Mouse (Mus musculus) ovary, postnatal 10 days (tissue): Measurements from ENCODE around the gene Nup205.

Source experiments
- DNase-seq: peaks from one replicate; pipeline ENCODE4 v3.0.0; 2022; ENCODE audit warnings: low spot score

Nup205 gene

DNA sequence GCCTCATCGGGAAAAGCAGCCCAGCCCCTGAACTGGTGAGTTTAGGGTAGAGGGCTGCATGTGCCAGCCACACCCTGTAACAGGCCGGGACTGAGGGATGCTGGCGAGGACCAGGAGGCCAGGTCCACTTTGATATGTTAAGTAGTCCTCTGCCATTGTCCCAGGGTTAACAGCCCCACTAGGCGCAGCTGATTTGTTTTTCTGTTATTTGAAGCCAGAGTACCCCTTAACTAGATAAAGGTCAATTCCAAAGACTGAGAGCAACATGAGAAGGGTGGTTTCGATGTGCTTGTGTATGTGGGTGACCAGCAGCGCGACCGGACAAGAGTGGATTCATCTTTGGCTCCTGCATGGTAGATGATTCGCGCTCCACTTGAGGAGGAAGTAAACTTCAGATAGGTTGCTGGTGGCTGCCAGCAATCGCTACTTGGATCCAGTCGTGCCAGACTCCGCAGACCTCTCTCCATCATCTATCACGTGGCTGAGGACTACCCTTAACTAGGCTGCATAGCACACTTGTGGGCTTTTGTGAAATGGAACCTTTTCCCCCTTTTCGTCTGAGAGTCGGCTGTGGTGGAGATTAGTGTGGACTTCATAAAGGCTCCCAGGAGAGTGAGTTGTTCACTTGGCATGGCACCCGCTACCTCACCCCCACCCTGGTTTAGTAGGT is 74.7 kb downstream of the Nup205 start:
- no peak for DNase-seq

DNA sequence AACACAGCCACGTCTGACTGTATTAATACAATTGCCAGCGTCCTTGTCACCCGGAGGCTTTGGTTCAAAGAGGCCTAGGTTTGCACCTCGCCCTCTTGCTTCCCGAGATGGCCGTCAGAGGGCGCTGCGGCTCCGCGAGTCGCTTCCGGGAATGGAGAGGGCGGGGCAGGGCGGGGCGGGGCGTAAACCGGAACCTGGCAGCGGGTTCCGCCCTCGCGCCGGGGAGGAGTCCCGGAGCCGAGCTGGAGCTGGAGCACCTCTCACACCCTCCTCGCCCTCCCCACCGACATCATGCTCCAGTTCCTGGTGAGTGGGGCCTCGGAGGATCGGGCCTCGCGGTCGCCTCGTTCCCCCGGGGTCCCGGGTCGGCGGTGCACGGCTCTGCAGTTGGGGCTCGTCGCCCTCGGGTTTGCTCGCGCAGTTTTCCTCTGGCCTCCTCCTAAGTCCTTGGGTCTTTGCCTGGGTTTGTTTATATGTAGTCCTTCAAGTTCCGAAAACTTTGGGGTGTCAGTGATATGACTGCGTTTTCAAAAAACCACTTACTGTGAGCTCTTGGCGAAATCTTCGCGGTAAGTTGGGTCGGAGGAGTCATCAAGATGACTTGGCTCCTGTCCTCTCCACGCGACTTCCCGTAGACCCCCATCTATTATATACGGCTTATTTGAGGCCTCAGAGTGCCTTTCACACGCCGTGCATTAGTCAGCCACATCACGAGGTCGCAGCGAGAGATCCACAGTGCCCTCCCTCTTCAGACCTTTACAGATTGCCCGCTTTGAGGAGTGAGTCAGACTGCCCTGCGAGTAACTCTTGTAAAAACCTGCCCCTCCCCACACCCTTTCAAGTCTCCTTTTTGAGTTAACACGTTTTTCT is 75.5 kb downstream of the Nup205 start:
- peak; percentile 82 for DNase-seq

DNA sequence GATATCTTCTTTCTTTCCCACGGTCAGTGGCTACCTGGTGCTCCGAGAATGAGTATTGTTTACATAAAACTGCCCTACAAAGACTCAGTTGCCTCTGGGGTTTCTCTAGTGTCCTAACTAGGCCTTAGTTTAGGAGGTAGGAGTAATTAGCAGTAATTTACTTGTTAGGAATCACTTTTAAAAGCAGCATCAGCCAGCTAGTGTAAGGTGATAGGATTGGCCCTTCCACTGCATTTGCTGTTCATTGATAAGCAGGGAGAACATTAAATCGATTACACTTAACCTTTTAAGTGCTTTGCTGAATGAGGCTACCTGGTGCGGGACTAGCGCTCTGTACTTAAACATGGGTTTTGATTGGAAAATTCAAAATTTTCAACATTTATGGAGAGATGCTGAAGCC is 76.3 kb downstream of the Nup205 start:
- no peak for DNase-seq

DNA sequence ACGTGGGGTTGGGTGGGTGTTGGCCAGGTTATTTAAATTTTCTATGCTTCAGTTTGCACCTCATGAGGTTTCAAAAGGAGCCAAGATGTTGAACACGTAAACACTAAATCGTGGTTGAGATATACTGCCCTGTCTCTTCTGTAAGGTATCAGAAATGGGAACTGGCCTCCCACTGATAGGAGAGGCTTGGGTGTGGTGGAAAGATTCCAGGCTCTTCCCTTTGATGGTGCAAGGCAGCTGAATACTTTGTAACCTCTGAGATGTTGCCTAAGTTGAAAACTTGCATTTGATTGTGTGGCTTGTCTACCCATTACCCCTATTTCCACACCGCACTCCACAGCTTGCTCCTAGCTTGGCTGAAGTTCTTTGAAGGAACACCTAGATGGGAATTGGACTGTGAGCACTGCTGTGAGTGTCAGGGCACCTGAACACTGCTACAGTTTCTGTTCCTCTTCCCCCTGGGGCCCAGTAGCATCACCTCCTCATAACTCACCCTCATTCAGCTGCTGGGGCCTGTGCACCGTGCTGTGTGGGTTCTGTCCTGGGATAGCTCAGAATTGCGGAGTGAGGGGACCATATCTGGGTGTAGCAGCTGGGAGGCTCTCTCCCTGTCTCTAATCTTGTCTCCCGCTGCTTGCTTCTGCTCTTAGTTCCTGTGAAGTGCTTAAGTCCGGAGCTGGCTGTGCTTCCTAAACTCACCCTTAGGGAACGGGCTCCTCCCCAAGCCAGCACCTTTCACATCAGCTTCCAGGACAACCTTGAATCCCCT is 77.1 kb downstream of the Nup205 start:
- DNase-seq: no peak

DNA sequence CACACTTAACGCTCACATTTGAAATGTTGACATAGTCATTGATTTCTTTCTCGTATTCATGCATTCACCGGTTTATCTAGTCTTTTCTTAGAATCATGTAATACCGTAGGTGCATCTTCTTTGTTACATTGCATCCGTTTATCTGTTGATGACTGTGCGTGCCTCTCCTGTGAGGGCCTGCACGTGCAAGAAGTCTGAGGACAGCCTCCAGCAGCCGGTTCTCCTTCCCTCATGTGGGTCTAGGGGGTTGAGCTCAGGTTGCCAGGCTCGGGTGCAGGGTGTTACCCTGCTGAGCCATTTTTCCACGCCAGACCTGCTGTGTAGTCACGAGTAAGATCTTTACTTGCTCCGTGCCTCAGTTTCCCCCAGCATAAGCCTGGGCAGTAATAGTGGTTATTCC is 77.8 kb downstream of the Nup205 start:
- no peak for DNase-seq

DNA sequence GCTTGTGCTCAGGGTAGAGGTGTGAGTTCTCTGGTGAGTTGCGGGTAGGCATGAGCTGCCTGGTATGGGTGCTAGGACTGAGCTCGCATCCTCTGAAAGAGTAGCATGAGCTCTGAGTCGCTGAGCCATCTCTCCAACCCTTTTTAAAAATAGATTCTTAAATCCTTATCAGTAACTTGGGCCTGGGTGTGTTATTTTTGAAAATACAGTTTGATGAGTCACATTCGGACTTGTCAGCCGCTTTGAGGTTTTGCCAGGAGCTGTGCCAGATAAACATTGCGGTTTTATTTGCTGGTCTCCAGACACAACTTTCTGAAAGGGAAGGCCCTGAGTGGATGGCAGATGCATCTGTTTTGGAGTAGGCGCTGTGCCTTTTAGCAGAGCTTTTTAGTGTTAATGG is 79.5 kb downstream of the Nup205 start:
- no peak for DNase-seq

DNA sequence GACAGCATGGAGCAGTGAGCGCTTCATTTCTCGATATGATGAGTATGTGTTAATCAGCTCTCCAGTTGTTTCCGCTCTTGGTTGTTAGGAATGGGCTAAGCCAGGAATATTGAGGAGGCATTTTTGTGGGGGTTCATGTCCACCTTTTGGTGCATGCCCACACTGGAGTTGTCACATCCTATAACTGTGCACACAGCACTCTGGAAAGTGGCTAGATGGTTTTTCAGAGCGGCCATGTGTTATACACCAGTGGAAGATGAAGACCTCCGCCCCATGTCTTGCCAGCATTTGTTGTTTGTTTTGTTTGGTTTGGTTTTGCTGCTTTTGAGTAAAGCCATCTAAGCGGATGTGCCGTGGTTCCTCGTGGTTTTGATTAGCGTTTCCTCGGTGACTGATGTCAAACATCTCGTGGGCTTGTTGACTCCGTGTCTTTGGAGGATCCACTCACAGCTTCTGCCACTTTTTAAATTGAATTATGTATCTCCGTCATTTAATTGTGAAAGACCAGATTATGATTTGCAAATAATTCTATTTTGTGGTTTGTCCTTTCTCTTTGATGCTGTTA is 80.5 kb downstream of the Nup205 start:
- DNase-seq: no peak

DNA sequence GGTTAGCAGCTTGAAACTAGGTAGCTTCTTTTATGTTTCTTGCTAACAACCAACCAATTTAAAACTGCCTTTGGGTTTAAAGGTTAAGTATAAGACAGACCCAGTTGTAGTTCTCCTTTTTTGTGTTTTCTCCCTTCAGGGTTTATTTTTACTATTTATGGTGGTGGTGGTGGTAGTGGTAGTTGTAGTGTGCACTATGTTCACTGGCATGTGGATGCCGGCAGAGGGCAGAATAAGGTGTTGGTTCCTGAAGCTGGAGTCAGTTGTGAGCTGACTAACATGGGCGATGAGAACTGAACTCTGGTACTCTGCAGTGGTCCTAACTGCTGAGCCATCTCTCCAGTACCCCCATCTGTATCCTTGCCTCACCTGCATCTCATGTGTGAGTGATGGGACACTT is 81.7 kb downstream of the Nup205 start:
- no peak for DNase-seq

DNA sequence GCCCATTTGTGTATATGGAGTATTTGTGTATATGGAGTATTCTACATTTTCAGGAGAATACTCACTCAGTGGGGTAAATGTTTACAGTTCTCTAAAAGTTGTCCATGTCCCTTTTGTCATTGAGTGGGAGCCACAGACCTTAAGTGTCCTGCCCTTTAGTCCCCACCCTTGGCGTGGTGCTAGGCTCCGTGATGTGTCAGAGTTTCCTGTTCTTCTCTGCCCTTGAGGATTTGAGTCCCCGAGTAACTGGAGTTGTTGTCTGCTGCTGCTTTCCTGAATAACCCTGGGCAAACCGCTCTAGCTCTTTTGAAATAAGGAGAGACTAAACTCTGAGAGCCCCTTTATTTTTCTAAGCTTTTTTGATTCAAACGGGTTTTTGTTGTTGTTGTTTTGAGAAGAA is 82.3 kb downstream of the Nup205 start:
- no peak for DNase-seq

DNA sequence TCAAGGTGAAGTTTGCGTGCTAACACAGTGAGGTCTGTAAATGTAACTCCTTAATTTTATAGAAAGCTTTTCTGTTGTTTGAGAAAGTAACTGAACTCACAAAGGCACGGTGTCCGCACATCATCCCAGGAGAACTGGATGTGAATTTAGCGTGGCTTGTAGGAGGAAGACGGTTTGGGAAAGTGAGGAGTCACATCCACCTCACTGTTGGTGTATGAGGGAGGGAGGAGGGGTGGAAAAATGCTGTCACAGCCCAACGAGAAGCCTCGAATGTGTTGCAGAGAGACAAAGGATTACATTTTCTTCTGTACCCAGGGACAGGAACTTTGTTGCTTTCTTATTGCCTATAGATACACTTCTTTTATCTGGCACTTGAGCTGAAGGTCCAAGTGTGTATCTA is 83.3 kb downstream of the Nup205 start:
- no peak for DNase-seq

DNA sequence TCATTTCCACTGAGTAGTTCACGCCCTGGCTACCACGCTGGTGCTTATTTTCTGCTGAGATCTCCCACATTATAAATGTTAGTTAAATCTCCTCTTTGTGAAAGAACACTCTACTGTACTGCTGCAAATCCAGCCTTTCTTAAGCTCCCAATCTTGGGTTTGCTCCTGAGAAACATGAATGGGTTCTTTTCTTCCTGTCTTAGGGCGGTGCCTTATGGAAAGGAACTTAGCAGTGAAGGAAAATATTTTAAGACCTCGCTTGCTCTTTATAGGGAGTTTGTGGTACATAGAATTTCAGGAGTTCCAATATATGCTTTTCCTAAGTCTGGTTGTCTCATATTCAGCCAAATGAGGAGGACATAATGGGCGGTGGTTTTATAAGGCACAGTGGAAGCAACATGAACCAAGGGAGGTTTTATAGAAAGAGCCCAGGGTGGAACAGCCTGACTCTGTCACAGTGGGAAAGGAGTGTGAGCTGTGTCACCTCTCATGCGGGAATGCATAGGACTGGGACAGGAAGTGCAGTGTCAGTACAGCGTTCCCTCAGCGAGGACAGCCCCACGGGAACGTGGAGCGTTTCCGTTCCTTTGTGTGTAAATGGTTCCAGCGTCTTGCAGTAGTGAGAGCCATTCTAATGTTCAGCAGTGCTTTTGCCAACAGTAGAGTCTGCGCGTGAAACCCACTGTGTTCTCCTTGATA is 88.5 kb downstream of the Nup205 start:
- no peak for DNase-seq

DNA sequence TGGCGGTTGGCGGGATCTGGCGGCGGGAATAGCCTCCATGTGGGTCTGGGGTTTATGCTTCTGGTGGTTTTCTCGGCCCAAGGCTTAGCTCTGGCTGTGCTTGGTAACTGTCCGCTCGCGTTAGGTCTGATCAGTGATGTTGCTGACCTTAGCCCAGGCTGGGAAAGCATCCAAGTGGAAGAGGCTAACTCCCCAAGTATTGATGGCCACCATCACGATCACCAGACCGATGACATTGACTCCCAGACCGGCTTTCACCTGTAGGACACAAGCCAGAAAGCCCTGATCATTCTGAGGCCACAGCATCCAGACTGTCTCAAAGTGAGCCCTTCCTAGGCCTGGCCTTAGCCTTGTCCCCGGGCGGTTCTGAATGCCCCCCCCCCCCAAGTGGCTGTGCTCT is 91.5 kb downstream of the Nup205 start:
- no peak for DNase-seq

DNA sequence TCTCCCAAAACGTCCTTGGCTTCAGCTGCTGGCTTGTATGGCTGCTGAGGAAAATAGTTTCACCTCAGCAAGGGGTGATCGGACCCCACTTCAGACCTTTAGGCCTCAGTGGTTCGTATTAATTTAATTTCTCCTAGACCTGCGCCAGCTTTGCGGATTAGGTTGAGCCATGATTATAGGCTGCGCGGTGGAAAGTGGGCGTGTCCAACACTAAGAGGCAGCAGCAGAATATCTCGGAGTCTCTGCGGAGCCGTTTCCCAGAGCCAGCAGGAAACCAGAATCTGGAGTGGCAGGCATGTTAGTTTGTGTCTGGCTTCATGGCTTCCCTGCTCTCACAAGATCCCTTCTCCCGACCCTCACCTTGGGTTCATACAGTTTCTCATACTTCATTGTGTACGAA is 92.4 kb downstream of the Nup205 start:
- DNase-seq: no peak

DNA sequence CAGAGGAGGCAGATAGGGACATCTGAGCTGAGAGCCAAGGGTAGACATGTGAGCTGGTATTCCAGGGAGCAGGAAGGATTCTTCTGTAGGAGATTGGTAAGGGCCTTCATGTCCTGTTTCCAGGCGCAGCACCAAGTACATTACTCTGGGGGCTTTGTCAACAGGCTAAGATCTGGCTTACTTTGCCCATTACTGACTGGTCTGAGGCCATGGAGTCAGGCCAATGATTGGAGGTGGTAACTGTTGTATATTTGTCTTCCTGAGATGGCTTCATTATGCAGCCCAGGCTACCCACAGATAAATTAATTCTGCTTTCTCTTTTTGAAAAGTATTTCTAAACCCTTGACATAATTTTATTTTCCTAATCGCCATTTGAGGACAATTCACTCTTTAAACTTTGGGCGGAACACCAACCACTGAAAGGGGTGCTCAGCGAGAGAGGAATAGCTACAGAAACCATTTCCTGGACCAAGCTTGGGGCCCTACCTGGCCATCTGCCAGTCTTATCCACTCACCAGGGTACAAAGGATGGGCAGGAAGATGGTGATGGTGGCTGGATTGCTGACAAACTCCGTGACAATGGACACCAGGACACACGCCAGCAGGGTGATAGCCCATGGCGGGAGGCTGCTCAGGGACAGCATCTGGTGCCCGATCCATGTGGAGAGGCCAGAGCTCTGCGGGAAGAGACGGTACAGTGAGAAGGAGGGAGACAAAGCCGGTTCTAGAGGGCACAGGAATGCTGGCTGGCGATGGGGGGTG is 94.1 kb downstream of the Nup205 start:
- DNase-seq: no peak

DNA sequence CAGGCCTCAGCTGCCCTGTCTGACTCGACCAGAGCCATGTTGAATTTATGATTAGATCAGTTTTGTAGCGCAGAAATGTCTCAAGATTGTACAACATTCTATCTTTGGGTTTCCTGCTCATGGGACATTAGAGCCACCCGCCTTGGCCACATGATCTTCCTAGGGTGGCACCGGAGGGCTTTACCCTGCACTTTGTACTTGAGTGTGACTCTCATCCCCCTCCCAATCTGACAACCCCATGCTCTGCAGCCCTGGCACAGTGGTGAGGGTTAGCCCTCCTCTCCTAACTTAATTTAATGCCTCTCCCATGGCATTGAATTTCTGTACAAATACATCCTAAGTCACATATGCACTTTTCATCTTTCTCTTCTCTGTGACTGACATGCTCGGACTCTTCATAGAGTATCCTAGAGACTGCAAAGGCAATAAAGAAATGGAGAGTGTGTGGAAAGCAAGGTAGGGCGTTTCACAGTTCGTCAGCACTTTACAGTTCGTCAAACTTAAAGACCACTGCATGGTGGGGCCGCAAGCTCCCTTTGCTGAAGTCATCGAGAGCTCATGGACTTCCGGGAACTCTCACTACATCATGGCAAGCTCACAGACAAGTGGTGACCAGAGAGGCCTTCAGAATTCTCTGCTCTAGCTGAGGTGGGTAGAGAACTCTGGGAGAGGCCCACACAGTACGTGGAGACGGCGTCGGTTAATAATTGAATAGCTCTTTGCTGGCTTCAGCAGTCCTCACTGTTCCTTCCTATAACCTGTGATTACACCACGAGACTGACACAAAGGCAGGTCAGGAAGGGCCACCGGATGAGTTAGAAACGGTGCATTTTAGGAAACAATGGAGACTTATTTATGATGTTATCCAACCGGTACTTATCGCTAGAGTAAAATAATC is 94.9 kb downstream of the Nup205 start:
- no peak for DNase-seq

DNA sequence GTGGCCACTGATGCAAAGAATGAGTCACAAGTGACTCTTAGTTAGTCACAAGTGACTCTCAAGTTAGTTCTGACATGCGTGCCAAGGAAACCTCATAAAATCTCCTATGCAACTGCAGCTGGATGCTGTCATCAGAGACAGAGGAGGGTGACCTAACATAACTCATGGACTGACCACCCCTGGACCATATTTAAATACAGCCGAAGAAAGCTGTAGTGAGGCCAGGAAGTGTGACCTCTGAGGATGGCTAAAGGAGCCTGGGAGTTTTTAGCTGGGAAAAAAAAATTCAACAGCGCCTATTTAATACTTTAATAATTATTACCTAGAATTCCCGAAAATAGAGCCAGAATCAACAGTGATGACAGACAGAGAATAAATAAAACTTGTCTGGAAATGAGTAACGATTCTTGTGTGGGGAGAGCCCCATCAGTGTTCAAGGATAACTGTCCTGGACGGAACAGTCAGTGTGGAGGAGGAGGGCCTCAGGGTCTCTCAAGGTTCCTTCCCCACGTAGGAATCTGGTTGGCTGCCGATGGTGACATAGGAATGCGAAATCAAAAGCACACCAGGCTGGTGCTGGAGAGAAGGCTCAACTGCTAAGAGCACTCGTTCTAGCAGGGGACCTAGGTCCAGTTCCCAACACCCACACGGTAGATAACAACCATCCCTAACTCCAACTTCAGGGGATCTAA is 96.3 kb downstream of the Nup205 start:
- no peak for DNase-seq

DNA sequence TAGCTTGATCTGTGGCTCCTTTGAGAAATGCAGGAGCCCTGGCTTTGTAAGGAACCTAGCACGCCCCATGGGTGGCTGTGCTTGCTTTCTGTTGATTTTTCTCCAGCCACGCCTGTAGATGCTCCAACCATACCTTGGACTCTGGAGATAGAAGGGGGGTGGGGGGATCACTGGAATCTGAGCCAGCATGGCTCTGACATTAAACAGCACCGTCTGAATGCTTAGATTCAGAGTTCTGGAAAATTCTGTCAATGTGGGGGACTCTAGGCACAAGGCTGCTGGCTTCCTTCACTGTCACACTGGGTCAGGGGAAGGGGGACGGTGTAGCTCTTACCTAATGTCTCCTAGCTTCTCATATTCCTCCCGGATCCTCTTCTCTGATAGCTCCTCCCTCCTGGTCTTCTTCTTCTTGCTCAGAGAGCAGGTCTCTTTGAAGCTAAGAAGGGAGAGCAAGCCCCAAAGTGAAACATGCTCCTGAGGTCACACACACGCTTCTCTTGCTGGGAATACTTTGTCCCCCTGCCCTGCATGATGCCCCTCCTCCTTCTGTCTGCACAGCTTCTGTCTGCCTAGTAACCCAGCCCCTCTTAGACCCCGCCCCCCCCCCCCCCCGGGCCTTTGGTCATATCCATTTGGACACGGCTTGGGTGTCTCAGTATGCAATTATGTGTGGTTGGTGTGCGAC is 100.8 kb downstream of the Nup205 start:
- DNase-seq: no peak

DNA sequence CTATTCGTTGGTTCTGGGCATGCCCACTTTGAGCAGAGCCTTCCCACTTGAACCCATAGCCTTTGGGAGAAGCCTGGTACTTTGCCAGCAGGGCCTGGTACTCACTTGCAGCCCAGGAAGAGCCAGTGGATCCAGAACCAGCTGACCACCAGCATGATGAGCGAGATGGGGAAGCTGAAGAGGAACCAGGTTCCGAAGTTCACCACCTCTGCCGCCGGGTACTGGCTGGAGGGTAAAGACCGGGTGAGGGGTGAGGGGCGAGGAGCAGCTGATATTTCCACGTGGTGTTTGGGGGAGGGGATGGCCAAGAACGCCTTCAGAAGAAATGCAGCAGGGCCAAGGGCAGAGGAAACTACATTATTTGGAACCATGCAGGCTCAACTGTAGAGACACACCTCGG is 102.1 kb downstream of the Nup205 start:
- DNase-seq: no peak
